Mouse (Mus musculus) C2C12 (cell line): ENCODE data around the gene Vangl2. TPM values are rescaled to one million over a fixed set of nuclear protein-coding genes. Genes with fewer than 3 reads are reported as not detected.

Experiments
- H3K27me3 ChIP-seq: one replicate; pipeline ENCODE4 v1.6.1; 2011; ENCODE audit not compliant: control insufficient read depth, insufficient read depth, insufficient read length
- H3K36me3 ChIP-seq: one replicate; pipeline ENCODE4 v1.6.1; 2011; ENCODE audit not compliant: control insufficient read depth, insufficient read depth
- H3K4me3 ChIP-seq: one replicate; pipeline ENCODE4 v1.5.1; 2011; ENCODE audit warnings: mild to moderate bottlenecking, control low read depth; ENCODE audit not compliant: poor library complexity, insufficient read depth, severe bottlenecking
- H3K79me2 ChIP-seq: one replicate; pipeline ENCODE4 v1.6.1; 2011; ENCODE audit not compliant: control insufficient read depth, insufficient read depth
- H3K79me3 ChIP-seq: one replicate; pipeline ENCODE4 v1.6.1; 2011; ENCODE audit warnings: low read depth, control low read depth
- H3ac ChIP-seq: one replicate; pipeline ENCODE3; 2011; ENCODE audit warnings: low read depth; ENCODE audit not compliant: control insufficient read depth, insufficient read length
- CEBPB ChIP-seq: IDR thresholded peaks from one replicate; pipeline ENCODE4 v1.6.1; 2011; ENCODE audit warnings: low read depth, mild to moderate bottlenecking, control low read depth, moderate library complexity
- CTCF ChIP-seq: IDR thresholded peaks from one replicate; pipeline ENCODE4 v1.5.1; 2011; ENCODE audit not compliant: control insufficient read depth, insufficient read depth, insufficient read length
- FOSL1 ChIP-seq: IDR thresholded peaks from one replicate; pipeline ENCODE4 v1.8.0; 2011; ENCODE audit warnings: mild to moderate bottlenecking, low read length; ENCODE audit not compliant: poor library complexity, insufficient read depth, severe bottlenecking
- MAX ChIP-seq: IDR thresholded peaks from one replicate; pipeline ENCODE4 v1.6.1; 2011; ENCODE audit warnings: mild to moderate bottlenecking, control low read depth
- MYOD1 ChIP-seq: IDR thresholded peaks from one replicate; pipeline ENCODE4 v1.6.1; 2011; ENCODE audit warnings: low read depth; ENCODE audit not compliant: control insufficient read depth, insufficient read length
- MYOG ChIP-seq: IDR thresholded peaks from one replicate; pipeline ENCODE4 v1.6.1; 2011; ENCODE audit not compliant: control insufficient read depth, insufficient read length; ENCODE audit errors: extremely low read depth
- USF1 ChIP-seq: IDR thresholded peaks from one replicate; pipeline ENCODE4 v1.6.1; 2011; ENCODE audit warnings: low read depth, mild to moderate bottlenecking, control low read depth, moderate library complexity
- polyA plus RNA-seq: library from polyadenylated mRNA; unstranded; fragments of >200 nt; fragmentation: generic; extraction: Trizol; gene quantifications from one replicate; pipeline ENCODE4 v1.2.1, GENCODE M21; 2012; ENCODE audit warnings: missing spikeins

Vangl2 gene
- polyA plus RNA-seq, 1 experiment: 5.7 TPM

GRCm38 (mm10) chr1:171994501-171994900 lies 33.7 kb downstream of the Vangl2 start:
- no peaks in the 10 kb centered on the region for H3K79me3 ChIP-seq
- H3K4me3 ChIP-seq: no peak overlapping the region
- no peaks in the 10 kb centered on the region for H3K36me3 ChIP-seq
- TF ChIP-seq CTCF (no peak), USF1 (no peak), FOSL1 (no peak), MYOG (no peak), MAX (no peak), MYOD1 (no peak)
- H3ac ChIP-seq: no peak overlapping the region
- H3K79me2 ChIP-seq: no peaks in the 10 kb centered on the region
- H3K27me3 ChIP-seq: no peaks in the 10 kb centered on the region

- H3K27me3 ChIP-seq: no peaks in the 10 kb centered on the region
- no peak for TF ChIP-seq MYOG
- TF ChIP-seq MYOD1: no peak
- no peak for TF ChIP-seq USF1
- no peak for TF ChIP-seq CEBPB
- TF ChIP-seq FOSL1: no peak
- TF ChIP-seq CTCF: no peak
- no peak for TF ChIP-seq MAX
- no peak overlapping the region for H3K4me3 ChIP-seq
- no peaks in the 10 kb centered on the region for H3K79me3 ChIP-seq
- H3K36me3 ChIP-seq: no peaks in the 10 kb centered on the region
- no peak overlapping the region for H3ac ChIP-seq
- no peaks in the 10 kb centered on the region for H3K79me2 ChIP-seq
Observed at GRCm38 (mm10) chr1:171992901-171993530, 35.2 kb downstream of the Vangl2 start.

GRCm38 (mm10) chr1:171991883-171992282 lies 36.4 kb downstream of the Vangl2 start:
- Histone ChIP-seq H3K4me3 (no peak overlapping the region), H3K36me3 (no peaks in the 10 kb centered on the region), H3ac (no peak overlapping the region), H3K79me3 (no peaks in the 10 kb centered on the region), H3K27me3 (no peaks in the 10 kb centered on the region), H3K79me2 (no peaks in the 10 kb centered on the region)
- TF ChIP-seq MAX: no peak
- TF ChIP-seq FOSL1: no peak
- TF ChIP-seq USF1: no peak
- TF ChIP-seq MYOD1: no peak
- no peak for TF ChIP-seq CEBPB
- no peak for TF ChIP-seq MYOG
- no peak for TF ChIP-seq CTCF

GRCm38 (mm10) chr1:171984121-171984520 lies 44.1 kb downstream of the Vangl2 start:
- H3K36me3 ChIP-seq: no peaks in the 10 kb centered on the region
- no peak overlapping the region for H3K4me3 ChIP-seq
- no peaks in the 10 kb centered on the region for H3K79me3 ChIP-seq
- H3ac ChIP-seq: no peak overlapping the region
- no peaks in the 10 kb centered on the region for H3K79me2 ChIP-seq
- TF ChIP-seq CEBPB: no peak
- TF ChIP-seq USF1: no peak
- TF ChIP-seq MYOD1: no peak
- no peak for TF ChIP-seq FOSL1
- TF ChIP-seq MAX: no peak
- TF ChIP-seq CTCF: no peak
- TF ChIP-seq MYOG: no peak
- H3K27me3 ChIP-seq: no peaks in the 10 kb centered on the region

- Histone ChIP-seq H3ac (no peak overlapping the region), H3K4me3 (no peak overlapping the region), H3K27me3 (no peaks in the 10 kb centered on the region), H3K79me2 (no peaks in the 10 kb centered on the region), H3K36me3 (no peaks in the 10 kb centered on the region), H3K79me3 (no peaks in the 10 kb centered on the region)
- TF ChIP-seq CEBPB (no peak), MAX (no peak), MYOD1 (no peak), FOSL1 (no peak)
Observed at GRCm38 (mm10) chr1:171983372-171984001, 44.8 kb downstream of the Vangl2 start.

- Histone ChIP-seq H3K27me3 (no peaks in the 10 kb centered on the region), H3K79me2 (no peaks in the 10 kb centered on the region), H3K79me3 (no peaks in the 10 kb centered on the region), H3ac (no peak overlapping the region), H3K36me3 (no peaks in the 10 kb centered on the region), H3K4me3 (no peak overlapping the region)
- TF ChIP-seq MYOD1 (no peak), CTCF (no peak), FOSL1 (no peak), MAX (no peak), CEBPB (no peak), USF1 (no peak), MYOG (no peak)
Observed at GRCm38 (mm10) chr1:171982740-171983139, 45.5 kb downstream of the Vangl2 start.
